Mouse (Mus musculus) left cerebral cortex, adult 11 months (tissue): ENCODE data around the gene Arhgef40.

Source experiments
- DNase-seq: peaks from one replicate; pipeline ENCODE4 v3.0.0; 2022; ENCODE audit warnings: low spot score

The Arhgef40 gene

GRCm38 (mm10) chr14:52003981-52004495 lies 19.5 kb downstream of the Arhgef40 start:
- DNase-seq = peak; percentile 89

GRCm38 (mm10) chr14:52005141-52005540 lies 20.6 kb downstream of the Arhgef40 start:
- no peak for DNase-seq

GRCm38 (mm10) chr14:52005616-52006015 lies 21.1 kb downstream of the Arhgef40 start:
- DNase-seq = no peak

- no peak for DNase-seq
Observed at GRCm38 (mm10) chr14:52006241-52006640, 21.7 kb downstream of the Arhgef40 start.

GRCm38 (mm10) chr14:52006771-52007170 lies 22.3 kb downstream of the Arhgef40 start:
- no peak for DNase-seq

GRCm38 (mm10) chr14:52008321-52009203 lies 24.0 kb downstream of the Arhgef40 start:
- DNase-seq = peak; percentile 86

- DNase-seq = no peak
Observed at GRCm38 (mm10) chr14:52009361-52009760, 24.8 kb downstream of the Arhgef40 start.

GRCm38 (mm10) chr14:52009841-52010240 lies 25.3 kb downstream of the Arhgef40 start:
- no peak for DNase-seq

- no peak for DNase-seq
Observed at GRCm38 (mm10) chr14:52010446-52011111, 26.1 kb downstream of the Arhgef40 start.

- no peak for DNase-seq
Observed at GRCm38 (mm10) chr14:52011683-52012082, 27.2 kb downstream of the Arhgef40 start.

- peak; percentile 56 for DNase-seq
Observed at GRCm38 (mm10) chr14:52012085-52012484, 27.6 kb downstream of the Arhgef40 start.

GRCm38 (mm10) chr14:52012553-52012952 lies 28.0 kb downstream of the Arhgef40 start:
- DNase-seq = no peak

GRCm38 (mm10) chr14:52013021-52013610 lies 28.6 kb downstream of the Arhgef40 start:
- DNase-seq = no peak

- no peak for DNase-seq
Observed at GRCm38 (mm10) chr14:52013771-52014219, 29.3 kb downstream of the Arhgef40 start.

- no peak for DNase-seq
Observed at GRCm38 (mm10) chr14:52014271-52014760, 29.8 kb downstream of the Arhgef40 start.

GRCm38 (mm10) chr14:52014761-52015311 lies 30.3 kb downstream of the Arhgef40 start:
- DNase-seq = no peak

- DNase-seq = no peak
Observed at GRCm38 (mm10) chr14:52015445-52016100, 31.1 kb downstream of the Arhgef40 start, which contains the start of gene Tmem253. Gene Tmem253, plus strand, starts transcription at chr14:52015658.

- DNase-seq = no peak
Observed at GRCm38 (mm10) chr14:52016625-52017405, 32.3 kb downstream of the Arhgef40 start.

- DNase-seq = no peak
Observed at GRCm38 (mm10) chr14:52017662-52018061, 33.1 kb downstream of the Arhgef40 start.

- DNase-seq = no peak
Observed at GRCm38 (mm10) chr14:52018248-52019050, 33.9 kb downstream of the Arhgef40 start.
